Mouse (Mus musculus) lung, postnatal 10 days (tissue): ENCODE data around the gene Lgals3.

Experiments used
- DNase-seq: peaks from one replicate; pipeline ENCODE4 v3.0.0; 2021

Gene Lgals3

DNA sequence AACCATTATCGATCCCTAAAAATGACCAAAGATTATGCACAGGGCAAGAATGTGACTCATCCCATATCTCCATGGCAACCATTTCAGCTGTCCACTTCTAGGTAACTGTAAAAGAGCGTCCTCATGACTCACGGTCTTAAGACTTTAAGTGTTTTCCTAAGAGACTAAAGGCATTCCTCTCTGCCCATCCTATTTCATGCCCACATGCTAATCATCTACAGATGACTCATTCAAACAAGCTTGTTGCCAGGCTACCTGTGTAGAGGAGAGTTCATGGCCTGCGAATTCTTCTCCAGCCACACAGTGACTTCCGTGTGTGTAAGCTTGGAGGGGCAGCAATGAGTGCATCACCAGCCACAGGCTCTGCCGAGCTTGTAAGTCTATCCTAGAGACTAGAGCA is 4.1 kb downstream of the Lgals3 start:
- DNase-seq = peak; percentile 44

- peak; percentile 68 for DNase-seq
Measured at GRCm38 (mm10) chr14:47373728-47374678, 6.5 kb downstream of the Lgals3 start.

GRCm38 (mm10) chr14:47376526-47376925 is 9.0 kb downstream of the Lgals3 start:
- no peak for DNase-seq

DNA sequence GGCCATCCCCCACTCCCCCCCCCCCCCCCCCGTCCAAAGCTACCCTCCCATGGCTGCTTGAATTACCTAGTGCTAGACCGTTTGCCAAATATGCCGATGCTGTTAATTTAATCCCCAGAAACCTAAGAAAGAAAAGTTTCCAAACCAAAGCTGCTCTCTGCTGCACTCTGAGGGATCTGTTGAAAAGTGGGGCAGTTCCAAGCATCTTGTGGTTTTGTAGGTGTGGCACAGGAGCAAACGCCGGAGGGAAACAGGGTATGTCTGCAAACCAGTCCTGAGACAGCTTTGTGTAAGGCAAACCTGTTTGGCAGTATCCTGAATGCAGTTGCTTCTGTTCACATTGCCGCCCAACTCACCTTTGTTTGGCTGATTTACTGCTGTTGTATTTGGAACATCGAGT is 10.8 kb downstream of the Lgals3 start:
- no peak for DNase-seq

- no peak for DNase-seq
Measured at GRCm38 (mm10) chr14:47383911-47384310, 16.4 kb downstream of the Lgals3 start.

GRCm38 (mm10) chr14:47384653-47385052 is 17.1 kb downstream of the Lgals3 start:
- DNase-seq = no peak

DNA sequence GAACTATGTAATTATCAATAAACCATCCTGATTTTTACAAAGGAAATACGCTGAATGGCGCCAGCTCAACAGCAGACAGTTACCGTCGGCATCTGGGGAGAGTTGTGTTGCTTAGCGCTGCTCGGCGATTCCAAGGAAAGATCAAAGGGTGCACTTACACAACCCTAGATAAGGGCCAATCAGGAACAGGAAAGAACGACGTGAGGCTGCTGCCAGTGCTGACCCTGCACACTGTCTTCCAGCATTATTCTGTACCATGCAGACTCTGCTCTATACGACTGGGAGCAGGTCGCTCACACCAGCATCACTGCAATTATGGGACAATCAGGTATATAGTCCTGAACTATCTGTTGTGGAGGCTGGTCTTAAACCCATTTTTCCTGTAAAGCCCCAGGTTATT is 18.6 kb downstream of the Lgals3 start:
- no peak for DNase-seq

GRCm38 (mm10) chr14:47393354-47394094 is 26.0 kb downstream of the Lgals3 start:
- no peak for DNase-seq

DNA sequence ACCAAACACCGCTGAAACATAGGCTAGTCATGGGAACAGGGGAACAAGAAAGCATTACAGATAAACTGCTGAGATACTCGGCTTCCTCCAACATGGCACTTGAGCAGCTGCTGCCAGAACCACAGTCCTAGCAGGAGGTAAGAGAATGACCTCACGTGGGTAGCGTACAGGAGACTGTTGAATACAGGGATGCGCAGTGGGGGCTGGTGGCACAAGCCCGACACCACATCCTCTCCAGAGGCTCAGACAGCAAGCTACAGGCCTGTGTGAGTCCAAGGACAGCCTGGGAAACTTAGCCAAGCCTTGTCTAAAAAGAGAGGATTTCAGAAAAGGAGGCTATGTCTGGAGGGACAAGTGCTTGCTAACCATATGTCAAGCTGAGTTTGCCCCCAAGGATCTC is 27.5 kb downstream of the Lgals3 start:
- DNase-seq = no peak

- no peak for DNase-seq
Measured at GRCm38 (mm10) chr14:47395462-47396026, 28.0 kb downstream of the Lgals3 start.

GRCm38 (mm10) chr14:47396165-47396652 is 28.7 kb downstream of the Lgals3 start:
- peak; percentile 62 for DNase-seq

GRCm38 (mm10) chr14:47402735-47403134 is 35.2 kb downstream of the Lgals3 start:
- DNase-seq = no peak

DNA sequence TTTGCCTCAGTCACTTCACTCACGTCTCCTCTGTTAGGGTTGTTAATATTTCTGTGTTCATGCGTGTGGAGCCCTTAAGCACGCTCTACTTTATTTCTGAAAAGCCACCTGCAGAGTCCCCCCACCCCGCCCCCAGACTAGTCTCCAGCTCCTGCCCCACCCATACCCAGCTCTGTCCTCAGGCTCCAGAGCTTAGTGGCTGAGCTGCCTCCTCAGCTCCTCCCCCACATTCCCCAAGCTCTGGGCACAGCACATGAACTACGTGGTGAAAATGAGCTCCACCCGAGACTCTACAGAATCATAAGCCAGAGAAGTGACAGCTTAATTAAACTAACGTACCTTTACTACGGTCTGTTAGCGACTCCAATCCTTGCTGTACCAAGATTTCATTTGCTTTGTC is 38.4 kb downstream of the Lgals3 start:
- peak; percentile 19 for DNase-seq

GRCm38 (mm10) chr14:47417346-47417745 is 49.8 kb downstream of the Lgals3 start:
- DNase-seq = no peak

DNA sequence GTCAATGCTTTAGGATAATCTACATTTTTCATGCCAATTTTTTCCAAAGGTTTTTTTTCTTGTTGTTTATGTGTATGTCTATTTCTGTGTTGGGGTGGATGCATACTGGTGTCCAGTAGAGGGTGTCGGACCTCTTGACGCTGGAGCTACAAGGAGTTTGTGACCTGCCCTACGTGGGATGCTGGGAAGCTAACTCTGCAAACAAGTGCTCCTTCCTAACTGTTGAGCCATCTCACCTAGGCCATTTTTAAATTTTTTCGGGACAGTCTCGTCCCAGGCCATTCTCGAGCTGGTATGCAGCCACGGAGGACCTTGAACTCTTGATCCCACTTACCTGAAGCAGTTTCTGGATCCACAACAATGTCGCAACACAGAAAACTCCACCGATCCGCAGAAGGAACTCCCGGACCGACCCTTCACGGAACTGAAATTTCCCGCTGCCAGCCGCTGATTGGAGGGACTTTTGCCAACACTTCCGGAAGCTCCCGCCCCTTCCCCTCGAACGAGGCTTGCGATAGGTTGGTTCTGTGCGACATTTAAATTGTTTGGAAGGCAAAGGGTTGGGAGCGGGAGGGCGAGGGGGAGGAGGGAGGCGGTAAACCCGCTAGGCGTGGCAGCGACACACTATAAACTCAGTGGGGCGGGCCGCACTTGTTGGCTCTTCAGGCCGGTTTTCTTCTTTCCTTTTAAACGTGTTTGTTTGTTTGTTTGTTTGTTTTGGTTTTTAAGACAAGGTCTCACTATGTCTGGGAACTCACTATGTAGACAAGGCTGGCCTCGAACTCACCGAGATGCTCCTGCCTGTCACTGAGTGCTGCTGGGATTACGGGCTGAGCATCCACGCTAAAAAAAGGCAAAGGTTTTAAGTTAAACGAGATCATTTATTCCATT is 50.5 kb downstream of the Lgals3 start, which contains the start of gene Dlgap5:
Gene Dlgap5 (minus strand): TSS at position 633 of the 891 bp plus-strand sequence.
- peak; percentile 96 for DNase-seq

- DNase-seq = peak; percentile 18
Measured at GRCm38 (mm10) chr14:47418666-47418991, 51.1 kb downstream of the Lgals3 start.

DNA sequence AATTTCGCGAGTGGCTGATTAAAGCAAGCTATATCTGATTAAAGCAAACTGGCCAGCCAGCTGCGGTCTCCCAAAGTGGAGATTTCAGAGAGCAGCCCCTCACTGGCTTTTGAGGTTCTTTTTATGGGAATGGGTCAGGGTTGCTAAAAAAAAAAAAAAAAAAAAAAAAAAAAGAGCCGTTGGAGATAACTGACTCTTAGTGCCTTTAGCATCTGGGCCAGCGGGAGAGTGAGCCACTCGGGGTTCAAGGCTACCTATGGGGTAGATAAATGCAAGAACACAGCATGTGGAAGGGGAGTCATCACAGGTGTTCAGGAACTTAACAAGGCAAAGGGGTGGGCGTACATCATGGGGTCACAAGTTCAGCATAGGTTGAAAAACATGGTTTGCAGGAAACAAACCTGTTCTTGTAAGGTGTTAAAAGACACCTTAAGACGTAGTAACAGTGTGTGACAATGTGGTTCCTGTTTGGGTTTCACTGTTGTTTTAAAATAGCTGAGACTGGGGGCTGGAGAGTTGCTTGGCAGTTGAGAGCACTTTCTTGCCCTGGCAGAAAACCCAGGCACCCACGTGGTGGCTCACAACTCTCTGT is 51.6 kb downstream of the Lgals3 start:
- no peak for DNase-seq

- no peak for DNase-seq
Measured at GRCm38 (mm10) chr14:47419723-47420276, 52.2 kb downstream of the Lgals3 start.

- no peak for DNase-seq
Measured at GRCm38 (mm10) chr14:47421606-47422005, 54.1 kb downstream of the Lgals3 start.

GRCm38 (mm10) chr14:47422466-47422865 is 54.9 kb downstream of the Lgals3 start:
- DNase-seq = no peak

DNA sequence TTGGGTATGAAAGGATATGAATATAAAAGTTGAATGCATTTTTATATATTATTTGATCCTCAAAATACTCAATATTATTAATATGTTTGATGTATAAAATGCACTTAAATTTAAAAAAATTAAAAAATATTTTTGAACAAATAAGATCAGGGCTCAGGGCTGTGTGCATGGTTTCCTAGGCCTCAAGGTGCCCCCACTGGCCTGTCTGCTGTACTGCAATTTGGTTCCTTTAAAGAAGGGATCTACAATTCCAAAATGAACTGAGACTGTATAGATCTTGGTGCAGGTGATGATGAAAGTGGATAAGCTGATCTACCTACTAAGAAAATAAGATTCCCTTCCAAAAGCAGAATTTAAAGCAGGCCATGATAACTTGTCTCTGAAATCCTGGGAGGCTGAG is 65.4 kb downstream of the Lgals3 start:
- no peak for DNase-seq
